ENCODE assay signal across 8 mouse cellular contexts in genomic region chr3:95124972-95125371, GRCm38 (mm10). TPM values are rescaled to one million over a fixed set of nuclear protein-coding genes. Genes with fewer than 3 reads are reported as not detected.
DNase-seq lines count a peak whose midpoint lies in the region; ATAC-seq and TF ChIP-seq lines count a peak whose summit lies in the region.
"Had no signal": no experiment of that assay in that cellular context is flagged by ENCODE, and none has a peak within 500 bp of the region (broad histone marks: within the 10 kb centered on the region; RNA-seq: fewer than 3 reads in every experiment).

No protein-coding gene starts in this region.

- WGBS in forebrain, postnatal 0 days: 2% methylated on average over 5 of the region's 5 CpGs
- WGBS in lung, embryonic 14.5 days: 4% methylated on average over 5 of the region's 5 CpGs

- H3K4me2 ChIP-seq in forebrain, postnatal 0 days (ENCODE audit: low read depth): no peak overlapping the region
- no peak overlapping the region for H3K4me2 ChIP-seq in lung, embryonic 14.5 days

- ATAC-seq in forebrain, postnatal 0 days: peak; percentile 73
- ATAC-seq in lung, embryonic 14.5 days (ENCODE audit: insufficient read depth): peak; percentile 39; the same call in 1 of the 2 replicates

- no peak overlapping the region for H3K4me3 ChIP-seq in forebrain, postnatal 0 days (ENCODE audit: low read depth, low read length)
- H3K4me3 ChIP-seq in lung, embryonic 14.5 days (ENCODE audit: low read depth, low read length): no peak overlapping the region

- TF ChIP-seq CTCF in forebrain, postnatal 0 days (IDR thresholded peaks at IDR 0.05; ENCODE audit: low read depth): no peak
- no peak for TF ChIP-seq CTCF in lung, embryonic 14.5 days (IDR thresholded peaks at IDR 0.05; ENCODE audit: low read depth)

- H3K36me3 ChIP-seq in forebrain, postnatal 0 days (ENCODE audit: insufficient read depth): peaks cover 35% of the 10 kb centered on the region
- peaks cover 49% of the 10 kb centered on the region for H3K36me3 ChIP-seq in lung, embryonic 14.5 days (ENCODE audit: insufficient read depth)

- H3K27ac ChIP-seq in forebrain, postnatal 0 days (ENCODE audit: low read depth, low read length): no peak overlapping the region
- H3K27ac ChIP-seq in lung, embryonic 14.5 days (ENCODE audit: low read depth): peak overlapping the region; percentile 47
- H3K27ac ChIP-seq: macrophage had no signal

- H3K9ac ChIP-seq in forebrain, postnatal 0 days: no peak overlapping the region
- H3K9ac ChIP-seq in lung, embryonic 14.5 days: no peak overlapping the region; the same call in 1 of the 2 replicates

- no peaks in the 10 kb centered on the region for H3K9me3 ChIP-seq in forebrain, postnatal 0 days (ENCODE audit: low read length)
- no peaks in the 10 kb centered on the region for H3K9me3 ChIP-seq in lung, embryonic 14.5 days (ENCODE audit: low read depth, low read length)

- DNase-seq in kidney, postnatal 25 days: peak; percentile 63 to 68
- no peak for DNase-seq in kidney, adult 11 months
- peak; percentile 63 for DNase-seq in adrenal gland, postnatal 25 days
- DNase-seq in forebrain, postnatal 0 days: peak; percentile 66
- peak; percentile 81 for DNase-seq in lung, embryonic 14.5 days
- DNase-seq in embryo, embryonic 10 days (ENCODE audit: low spot score): no peak
- no peak for DNase-seq in c-Kit-positive CD71-positive TER-119-positive erythroid progenitor cells, embryonic 14.5 days (ENCODE audit: low spot score)

- H3K4me1 ChIP-seq in forebrain, postnatal 0 days (ENCODE audit: insufficient read depth): no peaks in the 10 kb centered on the region
- peaks cover 5% of the 10 kb centered on the region for H3K4me1 ChIP-seq in lung, embryonic 14.5 days (ENCODE audit: insufficient read depth)

- H3K27me3 ChIP-seq in forebrain, postnatal 0 days (ENCODE audit: insufficient read depth, low read length): no peaks in the 10 kb centered on the region
- no peaks in the 10 kb centered on the region for H3K27me3 ChIP-seq in lung, embryonic 14.5 days (ENCODE audit: insufficient read depth, low read length)

RNA-seq across cellular contexts. Expression of gene Tmod4, which starts 0.7 kb away (rescaled TPM):
- total RNA-seq in adrenal gland, postnatal 25 days (2021): 1.0 and 1.1 TPM in 2 replicates
- 0.24 and 1.5 TPM in 2 replicates for total RNA-seq in forebrain, postnatal 0 days (2014; rRNA removed)
- 0.39 and 0.62 TPM in 2 replicates for polyA plus RNA-seq in forebrain, postnatal 0 days (2015; fragmentation: Nextera tagmentation; extraction: Ambion mirVana)
- polyA plus RNA-seq in lung, embryonic 14.5 days (2014; fragmentation: Nextera tagmentation; extraction: Ambion mirVana): 1.2 and 1.9 TPM in 2 replicates
- polyA plus RNA-seq: macrophage had no signal

RNA-seq across cellular contexts. Expression of gene Scnm1, which starts 8.8 kb away (rescaled TPM):
- total RNA-seq in adrenal gland, postnatal 25 days (2021): 35.1 and 40.6 TPM in 2 replicates
- total RNA-seq in forebrain, postnatal 0 days (2014; rRNA removed): 47.6 and 52.7 TPM in 2 replicates
- 83.3 and 88.9 TPM in 2 replicates for polyA plus RNA-seq in forebrain, postnatal 0 days (2015; fragmentation: Nextera tagmentation; extraction: Ambion mirVana)
- 62.7 and 67.9 TPM in 2 replicates for polyA plus RNA-seq in lung, embryonic 14.5 days (2014; fragmentation: Nextera tagmentation; extraction: Ambion mirVana)

RNA-seq across cellular contexts. Expression of gene Lysmd1, which starts 8.9 kb away (rescaled TPM):
- 13.8 and 14.8 TPM in 2 replicates for total RNA-seq in adrenal gland, postnatal 25 days (2021)
- 38.7 and 39.2 TPM in 2 replicates for total RNA-seq in forebrain, postnatal 0 days (2014; rRNA removed)
- 39.7 and 45.8 TPM in 2 replicates for polyA plus RNA-seq in forebrain, postnatal 0 days (2015; fragmentation: Nextera tagmentation; extraction: Ambion mirVana)
- 8.2 and 9.4 TPM in 2 replicates for polyA plus RNA-seq in lung, embryonic 14.5 days (2014; fragmentation: Nextera tagmentation; extraction: Ambion mirVana)

RNA-seq across cellular contexts. Expression of gene Vps72, which starts 14.2 kb away (rescaled TPM):
- total RNA-seq in adrenal gland, postnatal 25 days (2021): 68.4 and 72.5 TPM in 2 replicates
- 88.6 and 92.8 TPM in 2 replicates for total RNA-seq in forebrain, postnatal 0 days (2014; rRNA removed)
- 164 and 191 TPM in 2 replicates for polyA plus RNA-seq in forebrain, postnatal 0 days (2015; fragmentation: Nextera tagmentation; extraction: Ambion mirVana)
- 167 and 170 TPM in 2 replicates for polyA plus RNA-seq in lung, embryonic 14.5 days (2014; fragmentation: Nextera tagmentation; extraction: Ambion mirVana)

RNA-seq across cellular contexts. Expression of gene Tnfaip8l2, which starts 17.2 kb away (rescaled TPM):
- total RNA-seq in adrenal gland, postnatal 25 days (2021): 1.1 TPM in 1 of 2 replicates, not detected in the other
- 1.2 and 1.3 TPM in 2 replicates for total RNA-seq in forebrain, postnatal 0 days (2014; rRNA removed)
- polyA plus RNA-seq in forebrain, postnatal 0 days (2015; fragmentation: Nextera tagmentation; extraction: Ambion mirVana): 1.8 and 3.3 TPM in 2 replicates
- 3.2 and 4.2 TPM in 2 replicates for polyA plus RNA-seq in lung, embryonic 14.5 days (2014; fragmentation: Nextera tagmentation; extraction: Ambion mirVana)

Comparison
In these comparisons a context has a peak if more than half of its experiments do, and no peak if none do; other contexts are left out.
1. DNase-seq: peak in kidney, postnatal 25 days (2 of 2), adrenal gland, postnatal 25 days (single experiment), forebrain, postnatal 0 days (single experiment) and lung, embryonic 14.5 days (single experiment); none in kidney, adult 11 months (single experiment), embryo, embryonic 10 days (single experiment) and c-Kit-positive CD71-positive TER-119-positive erythroid progenitor cells, embryonic 14.5 days (single experiment).